Mouse (Mus musculus): Measurements from ENCODE around the gene Etl4. TPM values are rescaled to one million over a fixed set of nuclear protein-coding genes. Genes with fewer than 3 reads are reported as not detected.

The Etl4 gene
- polyA plus RNA-seq, 1 experiment from 2014 or later: 27.7 TPM

GRCm38 (mm10) chr2:20532623-20533022, 623.0 kb downstream of the Etl4 start:
- Histone ChIP-seq H3K27ac (ENCODE audit: low read length) (no peak overlapping the region), H3K4me3 (ENCODE audit: low read length) (no peak overlapping the region), H3K9me3 (ENCODE audit: control insufficient read depth, low read length) (no peaks in the 10 kb centered on the region), H3K4me2 (ENCODE audit: low read depth, low read length) (no peak overlapping the region), H3K27me3 (replicated peaks; ENCODE audit: control insufficient read depth, insufficient read depth, low read length) (no peaks in the 10 kb centered on the region), H3K9ac (ENCODE audit: low read depth, low read length) (no peak overlapping the region), H3K36me3 (ENCODE audit: control insufficient read depth, insufficient read depth, low read length) (0 out of 2 replicates have a peak, but pooled peaks cover 2% of the 10 kb centered on the region), H3K4me1 (ENCODE audit: control insufficient read depth, insufficient read depth, low read length) (peaks cover 4% of the 10 kb centered on the region; the same call in 1 of the 2 replicates)
- ATAC-seq: peak; percentile 93
- 22% methylated on average over 3 of the region's 3 CpGs for WGBS

- Histone ChIP-seq H3K4me1 (ENCODE audit: control insufficient read depth, insufficient read depth, low read length) (peaks cover 5% of the 10 kb centered on the region; the same call in 1 of the 2 replicates), H3K4me2 (ENCODE audit: low read depth, low read length) (no peak overlapping the region), H3K36me3 (ENCODE audit: control insufficient read depth, insufficient read depth, low read length) (0 out of 2 replicates have a peak, but pooled peaks cover 2% of the 10 kb centered on the region), H3K27ac (ENCODE audit: low read length) (no peak overlapping the region), H3K9me3 (ENCODE audit: control insufficient read depth, low read length) (no peaks in the 10 kb centered on the region), H3K9ac (ENCODE audit: low read depth, low read length) (no peak overlapping the region), H3K27me3 (replicated peaks; ENCODE audit: control insufficient read depth, insufficient read depth, low read length) (no peaks in the 10 kb centered on the region), H3K4me3 (ENCODE audit: low read length) (no peak overlapping the region)
- 75% methylated on average over 6 of the region's 6 CpGs for WGBS
- ATAC-seq: no peak
Observed at GRCm38 (mm10) chr2:20537785-20538184, 628.2 kb downstream of the Etl4 start.

GRCm38 (mm10) chr2:20538871-20539270, 629.3 kb downstream of the Etl4 start:
- peaks cover 5% of the 10 kb centered on the region; the same call in 1 of the 2 replicates for H3K4me1 ChIP-seq (ENCODE audit: control insufficient read depth, insufficient read depth, low read length)
- H3K9ac ChIP-seq (ENCODE audit: low read depth, low read length): no peak overlapping the region
- no peaks in the 10 kb centered on the region for H3K27me3 ChIP-seq (replicated peaks; ENCODE audit: control insufficient read depth, insufficient read depth, low read length)
- H3K4me3 ChIP-seq (ENCODE audit: low read length): no peak overlapping the region
- no peak overlapping the region for H3K27ac ChIP-seq (ENCODE audit: low read length)
- no peak for ATAC-seq
- whole genome bisulfite sequencing: 82% methylated on average over 4 of the region's 4 CpGs
- H3K36me3 ChIP-seq (ENCODE audit: control insufficient read depth, insufficient read depth, low read length): 0 out of 2 replicates have a peak, but pooled peaks cover 2% of the 10 kb centered on the region
- no peak overlapping the region for H3K4me2 ChIP-seq (ENCODE audit: low read depth, low read length)
- no peaks in the 10 kb centered on the region for H3K9me3 ChIP-seq (ENCODE audit: control insufficient read depth, low read length)

- no peaks in the 10 kb centered on the region for H3K9me3 ChIP-seq (ENCODE audit: control insufficient read depth, low read length)
- no peaks in the 10 kb centered on the region for H3K27me3 ChIP-seq (replicated peaks; ENCODE audit: control insufficient read depth, insufficient read depth, low read length)
- no peak overlapping the region for H3K4me2 ChIP-seq (ENCODE audit: low read depth, low read length)
- H3K9ac ChIP-seq (ENCODE audit: low read depth, low read length): no peak overlapping the region
- H3K4me3 ChIP-seq (ENCODE audit: low read length): no peak overlapping the region
- H3K27ac ChIP-seq (ENCODE audit: low read length): no peak overlapping the region
- peaks cover 7% of the 10 kb centered on the region for H3K4me1 ChIP-seq (ENCODE audit: control insufficient read depth, insufficient read depth, low read length)
- 0 out of 2 replicates have a peak, but pooled peaks have one; percentile 25 for ATAC-seq
- H3K36me3 ChIP-seq (ENCODE audit: control insufficient read depth, insufficient read depth, low read length): no peaks in the 10 kb centered on the region
Observed at GRCm38 (mm10) chr2:20541261-20541660, 631.7 kb downstream of the Etl4 start.

- Histone ChIP-seq H3K36me3 (ENCODE audit: control insufficient read depth, insufficient read depth, low read length) (no peaks in the 10 kb centered on the region), H3K27me3 (replicated peaks; ENCODE audit: control insufficient read depth, insufficient read depth, low read length) (no peaks in the 10 kb centered on the region), H3K9me3 (ENCODE audit: control insufficient read depth, low read length) (no peaks in the 10 kb centered on the region), H3K27ac (ENCODE audit: low read length) (no peak overlapping the region), H3K4me3 (ENCODE audit: low read length) (no peak overlapping the region), H3K4me2 (ENCODE audit: low read depth, low read length) (no peak overlapping the region), H3K9ac (ENCODE audit: low read depth, low read length) (no peak overlapping the region), H3K4me1 (ENCODE audit: control insufficient read depth, insufficient read depth, low read length) (peaks cover 16% of the 10 kb centered on the region)
- 65% methylated on average over 7 of the region's 7 CpGs for WGBS
- no peak for ATAC-seq
Observed at GRCm38 (mm10) chr2:20542286-20542685, 632.7 kb downstream of the Etl4 start.

GRCm38 (mm10) chr2:20545624-20546023, 636.0 kb downstream of the Etl4 start:
- H3K4me3 ChIP-seq (ENCODE audit: low read length): no peak overlapping the region
- WGBS: 68% methylated on average over 2 of the region's 2 CpGs
- H3K4me2 ChIP-seq (ENCODE audit: low read depth, low read length): no peak overlapping the region
- H3K27me3 ChIP-seq (replicated peaks; ENCODE audit: control insufficient read depth, insufficient read depth, low read length): no peaks in the 10 kb centered on the region
- H3K36me3 ChIP-seq (ENCODE audit: control insufficient read depth, insufficient read depth, low read length): no peaks in the 10 kb centered on the region
- H3K9ac ChIP-seq (ENCODE audit: low read depth, low read length): no peak overlapping the region
- H3K9me3 ChIP-seq (ENCODE audit: control insufficient read depth, low read length): no peaks in the 10 kb centered on the region
- ATAC-seq: no peak
- H3K27ac ChIP-seq (ENCODE audit: low read length): no peak overlapping the region
- H3K4me1 ChIP-seq (ENCODE audit: control insufficient read depth, insufficient read depth, low read length): peaks cover 26% of the 10 kb centered on the region

- H3K4me1 ChIP-seq (ENCODE audit: control insufficient read depth, insufficient read depth, low read length): peaks cover 26% of the 10 kb centered on the region
- H3K9ac ChIP-seq (ENCODE audit: low read depth, low read length): peak overlapping the region; percentile 42
- H3K27me3 ChIP-seq (replicated peaks; ENCODE audit: control insufficient read depth, insufficient read depth, low read length): no peaks in the 10 kb centered on the region
- no peaks in the 10 kb centered on the region for H3K36me3 ChIP-seq (ENCODE audit: control insufficient read depth, insufficient read depth, low read length)
- peak overlapping the region; percentile 48 for H3K4me2 ChIP-seq (ENCODE audit: low read depth, low read length)
- H3K4me3 ChIP-seq (ENCODE audit: low read length): peak overlapping the region; percentile 37
- 15% methylated on average over 11 of the region's 11 CpGs for WGBS
- H3K9me3 ChIP-seq (ENCODE audit: control insufficient read depth, low read length): no peaks in the 10 kb centered on the region
- peak overlapping the region; percentile 82 for H3K27ac ChIP-seq (ENCODE audit: low read length)
- peak; percentile 61 for ATAC-seq
Observed at GRCm38 (mm10) chr2:20546496-20547348, 637.1 kb downstream of the Etl4 start.

GRCm38 (mm10) chr2:20547349-20547677, 637.7 kb downstream of the Etl4 start:
- no peaks in the 10 kb centered on the region for H3K36me3 ChIP-seq (ENCODE audit: control insufficient read depth, insufficient read depth, low read length)
- no peaks in the 10 kb centered on the region for H3K27me3 ChIP-seq (replicated peaks; ENCODE audit: control insufficient read depth, insufficient read depth, low read length)
- 16% methylated on average over 5 of the region's 5 CpGs for WGBS
- no peaks in the 10 kb centered on the region for H3K9me3 ChIP-seq (ENCODE audit: control insufficient read depth, low read length)
- H3K4me3 ChIP-seq (ENCODE audit: low read length): peak overlapping the region; percentile 37
- ATAC-seq: peak; percentile 95
- H3K27ac ChIP-seq (ENCODE audit: low read length): peak overlapping the region; percentile 82
- H3K4me2 ChIP-seq (ENCODE audit: low read depth, low read length): peak overlapping the region; percentile 52
- no peak overlapping the region for H3K9ac ChIP-seq (ENCODE audit: low read depth, low read length)
- H3K4me1 ChIP-seq (ENCODE audit: control insufficient read depth, insufficient read depth, low read length): peaks cover 21% of the 10 kb centered on the region

GRCm38 (mm10) chr2:20547686-20548624, 638.4 kb downstream of the Etl4 start:
- Histone ChIP-seq H3K36me3 (ENCODE audit: control insufficient read depth, insufficient read depth, low read length) (no peaks in the 10 kb centered on the region), H3K4me3 (ENCODE audit: low read length) (peak overlapping the region; percentile 37), H3K9ac (ENCODE audit: low read depth, low read length) (no peak overlapping the region; the same call in 1 of the 2 replicates), H3K27me3 (replicated peaks; ENCODE audit: control insufficient read depth, insufficient read depth, low read length) (no peaks in the 10 kb centered on the region), H3K27ac (ENCODE audit: low read length) (peak overlapping the region; percentile 82), H3K4me2 (ENCODE audit: low read depth, low read length) (peak overlapping the region; percentile 52), H3K9me3 (ENCODE audit: control insufficient read depth, low read length) (no peaks in the 10 kb centered on the region), H3K4me1 (ENCODE audit: control insufficient read depth, insufficient read depth, low read length) (peaks cover 21% of the 10 kb centered on the region)
- peak; percentile 84 for ATAC-seq
- WGBS: 29% methylated on average over 18 of the region's 18 CpGs

All from intestine, embryonic 16.5 days (tissue).